In the genomic region with DNA sequence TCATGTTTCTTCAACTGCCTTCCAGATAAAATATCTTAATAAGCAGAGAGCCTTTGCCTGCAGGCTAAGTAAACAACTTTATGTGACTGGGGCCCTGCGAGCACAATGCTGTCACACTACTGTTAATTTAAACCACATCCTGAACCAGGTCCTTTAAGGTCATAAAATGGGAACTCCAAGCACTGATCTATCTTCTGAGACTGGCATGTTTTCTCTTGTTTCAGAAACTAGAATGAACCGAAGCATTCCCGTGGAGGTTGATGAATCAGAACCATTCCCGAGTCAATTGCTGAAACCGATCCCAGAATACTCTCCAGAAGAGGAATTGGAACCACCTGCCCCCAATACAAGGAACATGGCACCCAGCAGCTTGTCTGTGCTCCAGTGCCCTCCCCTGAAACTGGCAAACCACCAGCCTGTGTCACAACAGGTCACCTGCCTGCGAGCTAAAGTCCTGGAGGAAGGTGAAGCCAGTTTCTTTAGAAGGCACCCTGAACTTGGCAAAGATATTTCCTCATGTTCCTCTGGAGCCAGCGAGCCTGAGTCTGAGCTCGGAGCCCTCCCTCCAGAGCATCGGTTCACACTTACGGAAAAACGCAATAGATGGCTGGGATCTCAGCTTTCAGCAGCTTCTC, we compare ENCODE assay signal across 11 mouse cellular contexts. TPM values are rescaled to one million over a fixed set of nuclear protein-coding genes. Genes with fewer than 3 reads are reported as not detected.
DNase-seq lines count a peak whose midpoint lies in the region; ATAC-seq and TF ChIP-seq lines count a peak whose summit lies in the region.
"Had no signal": no experiment of that assay in that cellular context is flagged by ENCODE, and none has a peak within 500 bp of the region (broad histone marks: within the 10 kb centered on the region; RNA-seq: fewer than 3 reads in every experiment).

No protein-coding gene starts in this region.

- peak; percentile 80 for DNase-seq in gastrocnemius, adult 2 months
- no peak for DNase-seq in gastrocnemius, postnatal 10 days
- DNase-seq in CD8-positive naive resting alpha-beta T cell, adult 2 months (ENCODE audit: low read depth in 2 of 2, low spot score in 2 of 2), result peak; percentile 10 to 24
- DNase-seq in Muller cell, postnatal 12 days (ENCODE audit: inconsistent ontology term), result no peak
- no peak for DNase-seq in left cerebral cortex, adult 8-10 months (ENCODE audit: low spot score in 2 of 2)
- no peak for DNase-seq in layer of hippocampus, adult 2 months (ENCODE audit: low spot score in 2 of 2)
- DNase-seq: cerebellum, adult 9-11 months had no signal

- no peaks in the 10 kb centered on the region for H3K9me3 ChIP-seq in intestine, embryonic 15.5 days
- H3K9me3 ChIP-seq in lung, embryonic 15.5 days, result no peaks in the 10 kb centered on the region
- H3K9me3 ChIP-seq: hindbrain, embryonic 10.5 days; midbrain, embryonic 12.5 days had no signal

- peaks cover 10% of the 10 kb centered on the region for H3K36me3 ChIP-seq in intestine, embryonic 15.5 days
- peaks cover 17% of the 10 kb centered on the region; the same call in 1 of the 2 replicates for H3K36me3 ChIP-seq in lung, embryonic 15.5 days

- ATAC-seq in intestine, embryonic 15.5 days, result no peak
- ATAC-seq in lung, embryonic 15.5 days (ENCODE audit: borderline replicate concordance, extremely low read depth, low FRiP score, low TSS enrichment), result no peak

- 61% methylated on average over 11 of the region's 11 CpGs for whole genome bisulfite sequencing in intestine, embryonic 15.5 days
- 51% methylated on average over 11 of the region's 11 CpGs for WGBS in lung, embryonic 15.5 days

- H3K9ac ChIP-seq in intestine, embryonic 15.5 days, result no peak overlapping the region
- no peak overlapping the region for H3K9ac ChIP-seq in lung, embryonic 15.5 days
- H3K9ac ChIP-seq: midbrain, embryonic 12.5 days had no signal

- peak overlapping the region; percentile 7; the same call in 1 of the 2 replicates for H3K4me3 ChIP-seq in gastrocnemius, adult 2 months
- H3K4me3 ChIP-seq in intestine, embryonic 15.5 days (replicated peaks), result no peak overlapping the region
- H3K4me3 ChIP-seq in lung, embryonic 15.5 days, result no peak overlapping the region
- H3K4me3 ChIP-seq in layer of hippocampus, adult 2 months, result no peak overlapping the region
- H3K4me3 ChIP-seq: hindbrain, embryonic 10.5 days; midbrain, embryonic 12.5 days had no signal

- no peak for TF ChIP-seq CTCF in gastrocnemius, adult 2 months (IDR thresholded peaks at IDR 0.05)
- TF ChIP-seq CTCF in layer of hippocampus, adult 2 months (conservative IDR thresholded peaks at IDR 0.05), result no peak

- intact Hi-C loops in gastrocnemius, adult 2 months (cut with DNase I), result no loop called here

- peak overlapping the region; percentile 83 for H3K27ac ChIP-seq in gastrocnemius, adult 2 months
- H3K27ac ChIP-seq in intestine, embryonic 15.5 days, result 0 out of 2 replicates have a peak overlapping the region, but pooled peaks have one; percentile 56
- peak overlapping the region; percentile 76 for H3K27ac ChIP-seq in lung, embryonic 15.5 days
- H3K27ac ChIP-seq in layer of hippocampus, adult 2 months, result no peak overlapping the region
- H3K27ac ChIP-seq: midbrain, embryonic 12.5 days had no signal

- peaks cover 38% of the 10 kb centered on the region for H3K4me1 ChIP-seq in intestine, embryonic 15.5 days (replicated peaks)
- peaks cover 65% of the 10 kb centered on the region for H3K4me1 ChIP-seq in lung, embryonic 15.5 days

- H3K4me2 ChIP-seq in intestine, embryonic 15.5 days (replicated peaks), result no peak overlapping the region
- no peak overlapping the region for H3K4me2 ChIP-seq in lung, embryonic 15.5 days
- H3K4me2 ChIP-seq: midbrain, embryonic 12.5 days had no signal

- H3K27me3 ChIP-seq in intestine, embryonic 15.5 days (replicated peaks), result no peaks in the 10 kb centered on the region
- H3K27me3 ChIP-seq in lung, embryonic 15.5 days, result no peaks in the 10 kb centered on the region
- H3K27me3 ChIP-seq: midbrain, embryonic 12.5 days had no signal

RNA-seq across cellular contexts. Expression of a gene that starts 13.0 kb away (rescaled TPM):
- total RNA-seq in gastrocnemius, adult 2 months (2021), result 1 to 10 TPM; 5.5 to 9.0 TPM
- total RNA-seq in gastrocnemius, postnatal 10 days (2021), result 1 to 10 TPM; 5.9 to 6.0 TPM
- polyA plus RNA-seq in intestine, embryonic 15.5 days (2015; fragmentation: Nextera tagmentation; extraction: Ambion mirVana), result 25.8 and 29.4 TPM in 2 replicates
- 30.1 and 33.5 TPM in 2 replicates for polyA plus RNA-seq in lung, embryonic 15.5 days (2015; fragmentation: Nextera tagmentation; extraction: Ambion mirVana)
- 1 to 10 TPM; 1.1 to 2.0 (median 1.5) TPM for total RNA-seq in left cerebral cortex, adult 8-10 months (2022)
- total RNA-seq in layer of hippocampus, adult 2 months (2021), result 1 to 10 TPM; 2.5 to 2.6 TPM

Comparison
In these comparisons a context has a peak if more than half of its experiments do, and no peak if none do; other contexts are left out.
1. DNase-seq: peak in gastrocnemius, adult 2 months (single experiment) and CD8-positive naive resting alpha-beta T cell, adult 2 months (2 of 2); none in gastrocnemius, postnatal 10 days (single experiment), Muller cell, postnatal 12 days (single experiment), left cerebral cortex, adult 8-10 months (0 of 2) and layer of hippocampus, adult 2 months (0 of 2).